Mouse (Mus musculus) ES-Bruce4 (cell line): ENCODE measurements at regions not wholly inside any gene's neighbourhood (a gene's known extent, or its start where the extent isn't known, plus 50 kb on each side); places are given as distances from the start of the nearest gene placed in this dataset.

ENCODE experiments used
- H3K27ac ChIP-seq: 2 replicates; pipeline ENCODE4 v1.5.1; 2012; ENCODE audit warnings: low read length, inconsistent platforms; ENCODE audit not compliant: insufficient read depth
- H3K27me3 ChIP-seq: 2 replicates; pipeline ENCODE4 v1.6.1; 2012; ENCODE audit warnings: mild to moderate bottlenecking, low read length, inconsistent platforms; ENCODE audit not compliant: control insufficient read depth, poor library complexity, insufficient read depth, severe bottlenecking
- H3K36me3 ChIP-seq: 2 replicates; pipeline ENCODE4 v1.6.1; 2012; ENCODE audit warnings: inconsistent platforms, mild to moderate bottlenecking, low read length, moderate library complexity; ENCODE audit not compliant: control insufficient read depth, poor library complexity, insufficient read depth, severe bottlenecking
- H3K4me1 ChIP-seq: one replicate; pipeline ENCODE4 v1.8.1; 2011; ENCODE audit warnings: low read length; ENCODE audit not compliant: control insufficient read depth, insufficient read depth
- H3K4me3 ChIP-seq: 2 replicates; pipeline ENCODE4 v1.5.1; 2011; ENCODE audit warnings: low read depth, mild to moderate bottlenecking, low read length
- H3K9ac ChIP-seq: 2 replicates; pipeline ENCODE4 v1.6.1; 2012; ENCODE audit warnings: low read depth, mild to moderate bottlenecking, inconsistent platforms; ENCODE audit not compliant: poor library complexity, severe bottlenecking
- H3K9me3 ChIP-seq: replicated peaks from 2 replicates; pipeline ENCODE4 v1.6.1; 2012; ENCODE audit warnings: mild to moderate bottlenecking, low read length, inconsistent platforms; ENCODE audit not compliant: control insufficient read depth, poor library complexity, insufficient read depth, severe bottlenecking
- CTCF ChIP-seq: IDR thresholded peaks from one replicate; pipeline ENCODE4 v1.8.1; 2011; ENCODE audit warnings: low read depth, low read length
- EP300 ChIP-seq: IDR thresholded peaks from 2 replicates; pipeline ENCODE4 v1.6.1; 2011; ENCODE audit warnings: low read depth, low read length; ENCODE audit not compliant: insufficient read depth
- POLR2A ChIP-seq: IDR thresholded peaks from one replicate; pipeline ENCODE4 v1.8.1; 2011; ENCODE audit warnings: low read length; ENCODE audit not compliant: insufficient read depth

DNA sequence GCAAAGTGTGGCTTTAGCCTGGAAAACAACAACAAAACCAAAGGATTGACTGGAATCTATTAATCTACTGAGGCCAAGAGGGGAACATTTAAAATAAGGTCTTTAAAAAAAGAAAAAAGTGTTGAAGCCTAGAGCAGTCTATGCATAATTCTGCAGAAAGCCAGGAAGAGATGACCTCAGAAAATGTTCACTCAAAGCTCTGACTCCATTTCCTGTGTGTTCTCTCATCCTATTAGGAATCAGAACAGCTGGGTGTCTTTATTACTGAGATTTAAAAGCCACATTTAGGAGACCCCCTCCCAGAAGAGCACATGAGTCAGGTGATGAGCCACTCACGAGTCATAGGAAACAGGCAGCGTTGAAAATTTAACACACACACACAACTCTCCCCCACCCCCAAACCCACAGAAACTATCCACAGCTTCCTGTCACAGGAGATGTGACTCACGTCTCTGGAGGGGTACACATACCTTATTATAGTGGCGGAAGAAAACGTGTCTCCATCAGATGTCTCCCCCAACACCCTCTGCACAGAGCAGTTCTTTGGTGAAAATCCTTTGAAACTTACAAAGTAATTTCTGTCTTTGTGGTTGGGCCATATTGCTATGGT is 140.2 kb upstream of the Hmga2 start:
- H3K9me3 ChIP-seq, result no peaks in the 10 kb centered on the region
- no peaks in the 10 kb centered on the region for H3K36me3 ChIP-seq
- H3K4me1 ChIP-seq, result no peaks in the 10 kb centered on the region
- no peak overlapping the region for H3K27ac ChIP-seq
- H3K4me3 ChIP-seq, result no peak overlapping the region
- TF ChIP-seq POLR2A (no peak), EP300 (no peak), CTCF (no peak)
- H3K27me3 ChIP-seq, result no peaks in the 10 kb centered on the region
- no peak overlapping the region for H3K9ac ChIP-seq

- Histone ChIP-seq H3K36me3 (no peaks in the 10 kb centered on the region), H3K27ac (no peak overlapping the region), H3K4me3 (no peak overlapping the region), H3K9ac (no peak overlapping the region), H3K9me3 (no peaks in the 10 kb centered on the region), H3K4me1 (no peaks in the 10 kb centered on the region), H3K27me3 (no peaks in the 10 kb centered on the region)
- TF ChIP-seq CTCF (no peak), POLR2A (no peak), EP300 (no peak)
Measured at GRCm38 (mm10) chr10:120612351-120612750, 136.1 kb upstream of the Hmga2 start.

GRCm38 (mm10) chr10:120610076-120610475 is 133.8 kb upstream of the Hmga2 start:
- no peak overlapping the region for H3K9ac ChIP-seq
- no peaks in the 10 kb centered on the region for H3K36me3 ChIP-seq
- TF ChIP-seq POLR2A (no peak), EP300 (0 out of 2 replicates have a peak, but pooled peaks have one; percentile 34), CTCF (no peak)
- H3K4me3 ChIP-seq, result 0 out of 2 replicates have a peak overlapping the region, but pooled peaks have one; percentile 0
- no peak overlapping the region for H3K27ac ChIP-seq
- no peaks in the 10 kb centered on the region for H3K27me3 ChIP-seq
- no peaks in the 10 kb centered on the region for H3K4me1 ChIP-seq
- H3K9me3 ChIP-seq, result no peaks in the 10 kb centered on the region

DNA sequence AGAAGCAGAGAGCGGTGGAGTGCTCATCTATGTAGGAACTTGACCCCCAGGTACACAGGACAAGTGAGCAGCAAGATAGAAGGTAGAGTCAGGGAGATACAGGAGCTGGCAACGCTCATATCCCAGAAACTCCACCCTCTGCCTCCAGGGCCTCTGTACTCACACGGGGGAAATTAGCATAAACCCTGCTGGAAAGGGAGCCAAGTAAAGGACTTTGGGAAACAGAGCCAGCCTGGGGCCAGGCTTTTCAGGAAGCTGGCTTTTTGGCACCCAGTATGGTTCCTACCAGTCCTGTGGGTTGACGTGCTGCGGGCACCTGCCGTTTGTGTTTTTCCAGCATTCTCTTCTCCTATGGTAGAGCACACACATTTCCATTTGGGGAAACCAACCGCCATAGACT is 128.2 kb upstream of the Hmga2 start:
- Histone ChIP-seq H3K4me3 (no peak overlapping the region), H3K4me1 (no peaks in the 10 kb centered on the region), H3K27ac (no peak overlapping the region), H3K9ac (no peak overlapping the region), H3K36me3 (no peaks in the 10 kb centered on the region), H3K27me3 (no peaks in the 10 kb centered on the region), H3K9me3 (no peaks in the 10 kb centered on the region)
- TF ChIP-seq EP300, result no peak
- no peak for TF ChIP-seq CTCF
- no peak for TF ChIP-seq POLR2A

- H3K27ac ChIP-seq, result no peak overlapping the region
- no peaks in the 10 kb centered on the region for H3K27me3 ChIP-seq
- H3K36me3 ChIP-seq, result no peaks in the 10 kb centered on the region
- H3K4me1 ChIP-seq, result no peaks in the 10 kb centered on the region
- no peak overlapping the region for H3K9ac ChIP-seq
- H3K9me3 ChIP-seq, result no peaks in the 10 kb centered on the region
- no peak overlapping the region for H3K4me3 ChIP-seq
- TF ChIP-seq CTCF (no peak), EP300 (no peak), POLR2A (no peak)
Measured at GRCm38 (mm10) chr10:120603167-120603566, 126.9 kb upstream of the Hmga2 start.

DNA sequence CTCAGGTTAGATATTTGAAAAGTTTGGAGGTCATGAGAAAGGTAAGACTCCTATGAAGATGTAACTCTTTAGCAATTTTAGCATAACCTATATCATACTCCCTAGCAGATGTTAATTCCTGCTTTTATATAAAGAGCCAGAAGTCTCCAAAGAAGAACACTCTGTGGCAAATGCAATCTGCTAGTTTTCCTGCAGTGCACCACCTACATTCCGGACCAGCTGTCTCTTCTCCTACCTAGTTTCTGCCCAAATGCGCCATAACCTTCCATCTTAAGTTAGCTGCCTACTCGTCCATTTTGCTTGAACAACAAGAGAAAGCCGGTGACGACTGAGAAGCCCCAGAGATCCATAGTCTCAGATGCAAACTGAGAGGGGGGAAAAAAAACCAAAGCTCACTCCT is 124.5 kb upstream of the Hmga2 start:
- no peaks in the 10 kb centered on the region for H3K36me3 ChIP-seq
- no peaks in the 10 kb centered on the region for H3K4me1 ChIP-seq
- peaks cover 4% of the 10 kb centered on the region; the same call in 1 of the 2 replicates for H3K9me3 ChIP-seq
- H3K27me3 ChIP-seq, result no peaks in the 10 kb centered on the region
- H3K27ac ChIP-seq, result no peak overlapping the region
- TF ChIP-seq CTCF (no peak), EP300 (no peak), POLR2A (no peak)
- no peak overlapping the region for H3K9ac ChIP-seq
- no peak overlapping the region for H3K4me3 ChIP-seq
